Mouse (Mus musculus): Measurements from ENCODE around the gene Odf2l.

Gene Odf2l

GRCm38 (mm10) chr3:145140236-145140635 lies 21.8 kb downstream of the Odf2l start:
- no peak for DNase-seq (ENCODE audit: low read depth, low spot score)

GRCm38 (mm10) chr3:145142925-145143324 lies 24.5 kb downstream of the Odf2l start:
- no peak for DNase-seq (ENCODE audit: low read depth, low spot score)

DNA sequence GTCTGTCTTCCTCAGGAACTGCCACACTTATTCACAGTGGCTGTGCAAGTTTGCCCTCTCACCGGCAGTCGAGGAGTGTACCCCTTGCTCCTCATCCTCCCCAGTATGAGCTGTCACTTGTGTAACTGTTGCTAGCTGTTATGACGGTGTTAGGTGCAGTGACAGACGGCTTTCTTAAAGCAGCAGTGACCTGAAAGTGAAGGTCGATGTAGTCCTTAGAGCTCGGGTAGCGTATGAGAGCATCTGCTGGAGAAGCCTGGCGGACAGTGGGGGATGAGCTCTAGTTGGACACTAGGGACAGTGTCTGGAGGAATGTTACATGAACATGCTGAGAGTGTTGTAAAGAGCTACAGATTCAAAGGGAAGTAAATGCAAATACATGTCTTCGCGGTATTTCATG lies 25.5 kb downstream of the Odf2l start:
- DNase-seq (ENCODE audit: low read depth, low spot score) = no peak

GRCm38 (mm10) chr3:145146871-145147270 lies 28.5 kb downstream of the Odf2l start:
- DNase-seq (ENCODE audit: low read depth, low spot score) = no peak

DNA sequence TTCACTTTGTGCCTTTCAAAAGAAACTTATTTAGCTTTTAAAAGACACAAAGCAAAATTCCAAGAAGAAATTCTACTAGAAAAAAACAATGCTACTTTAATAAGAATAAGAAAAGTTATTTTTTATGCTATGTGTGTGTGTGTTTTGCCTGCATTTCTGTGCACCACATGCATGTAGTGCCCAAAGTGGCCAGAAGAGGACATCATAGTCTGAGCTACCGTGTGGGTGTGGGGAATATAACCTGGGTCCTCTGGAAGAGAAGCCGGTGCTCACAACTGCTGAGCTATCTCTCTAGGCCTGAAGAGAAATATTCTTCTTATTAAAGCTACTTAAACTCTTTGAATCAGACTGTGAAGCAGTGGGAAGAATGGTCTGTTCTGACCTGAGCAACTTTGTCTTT lies 29.1 kb downstream of the Odf2l start:
- no peak for DNase-seq (ENCODE audit: low read depth, low spot score)

- DNase-seq (ENCODE audit: low read depth, low spot score) = no peak
Measured at GRCm38 (mm10) chr3:145147952-145148351, 29.6 kb downstream of the Odf2l start.

DNA sequence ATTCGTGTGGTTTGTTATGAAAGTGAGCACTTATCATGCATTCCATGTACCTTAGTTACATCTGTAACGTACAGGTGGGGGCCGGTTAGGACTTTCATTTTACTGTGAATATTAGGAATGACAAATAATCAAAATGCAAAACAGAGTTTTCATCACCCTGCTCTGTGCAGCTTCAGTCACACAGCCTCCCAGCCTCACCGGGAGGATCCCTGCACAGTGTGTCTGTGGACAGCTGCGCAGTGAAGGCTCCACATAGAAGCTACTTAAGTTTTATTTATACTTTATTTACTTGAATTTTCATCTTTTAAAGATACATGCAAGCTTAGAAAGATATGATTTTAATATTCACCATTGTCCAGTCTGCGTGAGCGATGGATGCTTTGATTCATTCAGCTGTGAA lies 32.7 kb downstream of the Odf2l start:
- no peak for DNase-seq (ENCODE audit: low read depth, low spot score)

GRCm38 (mm10) chr3:145151933-145152332 lies 33.5 kb downstream of the Odf2l start:
- no peak for DNase-seq (ENCODE audit: low read depth, low spot score)

DNA sequence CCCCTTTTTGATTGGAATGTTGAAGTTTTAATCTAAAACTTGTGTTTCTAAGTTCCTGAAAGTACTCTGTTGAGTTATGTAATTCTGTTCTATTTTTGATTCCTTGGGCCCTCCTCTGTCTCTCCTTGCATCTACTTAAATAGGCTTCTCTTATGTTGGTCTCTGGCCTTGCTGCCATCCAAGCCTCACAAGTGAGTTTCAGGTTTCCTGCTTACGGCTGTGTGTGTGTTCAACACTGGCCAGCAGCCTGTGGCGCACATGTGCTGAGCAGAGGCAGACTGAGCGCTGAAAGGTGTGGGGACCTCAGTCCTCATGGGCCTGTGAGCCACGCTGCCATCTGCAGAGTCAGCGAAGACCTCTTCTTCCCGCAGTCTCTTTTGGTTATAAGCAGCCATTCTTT lies 38.5 kb downstream of the Odf2l start:
- DNase-seq (ENCODE audit: low read depth, low spot score) = no peak

DNA sequence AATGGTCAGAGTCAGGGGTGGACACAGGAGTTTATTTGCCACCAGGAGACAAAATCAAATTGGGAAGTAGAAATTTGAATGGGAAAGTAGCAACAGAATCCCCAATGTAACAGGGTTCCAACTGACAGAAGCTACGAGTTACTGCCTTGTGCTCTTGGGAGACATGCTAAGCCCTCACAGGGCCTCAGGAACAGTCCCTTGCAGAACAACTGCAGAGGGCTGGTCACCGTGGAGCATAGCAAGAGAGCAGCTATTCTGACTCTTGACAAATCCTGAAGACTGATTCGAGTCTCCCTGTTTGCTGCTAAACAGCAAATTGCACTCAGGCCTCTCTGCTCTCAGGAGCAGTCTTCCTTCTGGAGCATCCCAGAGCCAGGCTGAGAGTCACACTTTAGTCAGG lies 40.1 kb downstream of the Odf2l start:
- no peak for DNase-seq (ENCODE audit: low read depth, low spot score)

DNA sequence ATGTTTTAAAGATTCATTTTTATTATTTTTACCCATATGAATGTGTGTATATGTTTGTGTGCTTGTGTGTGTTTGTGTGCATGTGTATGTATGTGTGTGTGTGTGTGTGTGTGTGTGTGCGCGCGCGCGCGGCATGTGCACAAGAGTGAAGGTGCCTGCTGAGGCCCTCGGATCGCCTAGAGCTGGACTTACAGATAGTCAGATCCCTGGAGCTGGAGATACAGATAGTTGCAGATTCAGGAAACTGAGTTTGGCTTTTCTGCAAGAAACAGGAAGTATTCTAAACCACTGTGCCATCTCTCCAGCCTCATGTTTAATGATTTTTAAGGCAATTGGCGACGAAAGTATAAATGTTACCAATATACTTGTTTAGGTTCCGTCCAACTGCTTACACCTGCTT lies 48.4 kb downstream of the Odf2l start:
- no peak for DNase-seq (ENCODE audit: low read depth, low spot score)

- no peak for DNase-seq (ENCODE audit: low read depth, low spot score)
Measured at GRCm38 (mm10) chr3:145167766-145168165, 49.4 kb downstream of the Odf2l start.

- DNase-seq (ENCODE audit: low read depth, low spot score) = no peak
Measured at GRCm38 (mm10) chr3:145168844-145169696, 50.7 kb downstream of the Odf2l start.

- DNase-seq (ENCODE audit: low read depth, low spot score) = no peak
Measured at GRCm38 (mm10) chr3:145170028-145170427, 51.6 kb downstream of the Odf2l start.

DNA sequence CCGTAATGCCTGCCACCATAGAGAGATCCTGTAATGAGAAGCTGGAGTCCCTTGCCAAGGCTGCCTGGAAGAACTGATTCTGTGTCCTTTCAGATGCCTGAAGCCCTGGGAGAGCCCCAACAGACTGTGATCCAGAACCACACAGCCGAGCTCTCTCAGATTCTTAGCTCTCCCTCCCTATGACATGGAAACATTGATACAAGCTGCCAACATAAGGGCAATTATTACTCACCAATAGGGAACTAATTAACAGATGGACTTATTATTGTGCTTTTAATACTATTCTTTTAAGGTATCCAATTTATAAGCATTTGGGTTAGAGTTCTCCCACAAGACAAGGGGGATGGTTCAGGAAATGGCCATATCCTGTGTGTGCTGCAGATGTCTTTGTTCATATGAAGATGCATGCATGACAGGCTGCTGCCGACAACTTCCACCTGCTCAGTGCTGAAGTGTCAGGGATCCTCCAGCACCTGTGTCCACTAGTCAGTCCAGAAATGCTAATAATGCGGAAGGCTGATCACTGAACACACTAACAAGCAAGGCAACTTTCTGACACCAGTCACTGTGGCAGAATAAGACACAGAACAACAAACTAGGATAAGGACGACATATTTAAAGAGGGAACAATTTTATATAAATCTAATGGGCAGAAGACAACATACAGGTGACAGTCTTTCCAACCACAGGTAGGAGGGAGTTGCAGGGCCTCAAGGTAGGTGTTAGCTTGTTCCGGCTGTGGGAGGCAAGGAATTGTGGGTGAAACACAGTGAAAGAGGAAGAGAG lies 52.4 kb downstream of the Odf2l start:
- no peak for DNase-seq (ENCODE audit: low read depth, low spot score)

DNA sequence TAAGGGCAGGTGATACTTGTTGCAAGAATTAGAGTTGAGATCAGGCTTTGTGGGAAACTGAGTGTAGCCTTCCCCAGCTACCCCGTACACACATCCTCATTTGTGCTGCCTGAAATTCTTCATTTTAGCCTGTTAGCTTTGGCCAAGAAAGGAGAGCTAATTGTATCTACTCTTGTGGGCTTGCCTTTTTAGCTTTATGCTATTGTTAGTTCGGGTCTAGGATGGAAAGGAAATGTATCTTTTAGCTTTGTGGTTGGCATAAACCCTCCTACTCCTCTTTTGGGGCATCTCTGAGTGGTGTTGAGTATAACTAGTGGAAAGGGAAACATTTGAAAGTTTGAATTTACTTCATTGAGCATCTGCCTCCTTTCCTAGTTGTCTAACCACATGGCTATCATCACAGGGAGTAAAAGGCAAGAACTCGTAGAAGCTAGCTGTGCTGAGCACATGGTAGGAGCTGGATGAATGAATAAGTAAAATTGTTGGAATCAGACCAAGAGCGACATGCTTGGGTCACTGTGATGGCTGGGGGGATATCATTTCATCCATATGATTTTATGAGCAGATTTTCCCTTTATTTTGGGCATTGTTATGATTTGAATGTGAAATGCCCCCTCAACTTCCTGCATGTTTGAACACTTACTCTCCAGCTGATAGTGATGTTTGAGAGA lies 53.1 kb downstream of the Odf2l start:
- no peak for DNase-seq (ENCODE audit: low read depth, low spot score)

- no peak for DNase-seq (ENCODE audit: low read depth, low spot score)
Measured at GRCm38 (mm10) chr3:145184645-145185044, 66.3 kb downstream of the Odf2l start.

- no peak for DNase-seq (ENCODE audit: low read depth, low spot score)
Measured at GRCm38 (mm10) chr3:145191972-145192371, 73.6 kb downstream of the Odf2l start.

GRCm38 (mm10) chr3:145195240-145195923 lies 77.0 kb downstream of the Odf2l start:
- DNase-seq (ENCODE audit: low read depth, low spot score) = no peak

DNA sequence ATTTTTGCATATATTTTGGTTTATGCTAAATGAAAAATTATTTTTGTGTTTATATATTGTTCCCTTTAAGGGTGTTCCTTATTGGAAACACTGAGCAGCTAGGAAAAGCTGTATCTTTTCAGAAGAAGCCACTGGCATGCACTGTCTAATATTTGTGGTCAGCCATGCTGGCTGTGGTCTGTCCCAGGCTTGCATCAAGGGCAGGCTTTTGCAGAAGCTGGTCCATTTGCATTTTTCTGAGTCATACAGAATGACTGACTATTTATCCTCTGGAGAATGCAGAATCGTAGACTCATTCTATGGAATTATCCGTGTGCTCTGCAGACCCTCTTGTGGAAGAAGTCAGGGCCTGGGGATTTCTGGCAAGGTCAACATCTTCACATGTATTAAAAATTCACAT lies 79.7 kb downstream of the Odf2l start:
- no peak for DNase-seq (ENCODE audit: low read depth, low spot score)

Data from retina, postnatal 7 days (tissue).